Mouse (Mus musculus): Measurements from ENCODE around the gene Fam213a.
"Not testable (repeated sequence)": the region's sequence is repeated elsewhere in the genome, so short reads cannot be mapped to it uniquely, and the experiment has no call there.

Gene Fam213a

GRCm38 (mm10) chr14:41013630-41014613 is at the start of gene Fam213a:
Gene Fam213a (minus strand): TSS chr14:41013788.
- peak; percentile 94 for DNase-seq (ENCODE audit: low read depth, low spot score)

GRCm38 (mm10) chr14:41053190-41053589 is 39.6 kb upstream of the Fam213a start:
- DNase-seq (ENCODE audit: low read depth, low spot score), result not testable (repeated sequence)

GRCm38 (mm10) chr14:41052481-41052880 is 38.9 kb upstream of the Fam213a start:
- DNase-seq (ENCODE audit: low read depth, low spot score), result peak; percentile 18

GRCm38 (mm10) chr14:41050471-41050870 is 36.9 kb upstream of the Fam213a start:
- peak; percentile 44 for DNase-seq (ENCODE audit: low read depth, low spot score)

- DNase-seq (ENCODE audit: low read depth, low spot score), result no peak
These were observed 33.8 kb upstream of the Fam213a start for GRCm38 (mm10) chr14:41047402-41047801.

- peak; percentile 78 for DNase-seq (ENCODE audit: low read depth, low spot score)
These were observed 21.7 kb upstream of the Fam213a start for GRCm38 (mm10) chr14:41035146-41035798.

- DNase-seq (ENCODE audit: low read depth, low spot score), result peak; percentile 88
These were observed 19.8 kb upstream of the Fam213a start for GRCm38 (mm10) chr14:41033135-41034110.

- no peak for DNase-seq (ENCODE audit: low read depth, low spot score)
These were observed 17.5 kb upstream of the Fam213a start for GRCm38 (mm10) chr14:41030989-41031513.

- no peak for DNase-seq (ENCODE audit: low read depth, low spot score)
These were observed 15.7 kb upstream of the Fam213a start for GRCm38 (mm10) chr14:41029303-41029702.

- DNase-seq (ENCODE audit: low read depth, low spot score), result no peak
These were observed 12.2 kb upstream of the Fam213a start for GRCm38 (mm10) chr14:41025594-41026284.

- DNase-seq (ENCODE audit: low read depth, low spot score), result no peak
These were observed 11.5 kb upstream of the Fam213a start for GRCm38 (mm10) chr14:41025087-41025486.

GRCm38 (mm10) chr14:41021246-41021645 is 7.7 kb upstream of the Fam213a start:
- no peak for DNase-seq (ENCODE audit: low read depth, low spot score)

- no peak for DNase-seq (ENCODE audit: low read depth, low spot score)
These were observed 3.9 kb upstream of the Fam213a start for GRCm38 (mm10) chr14:41017460-41017859.

GRCm38 (mm10) chr14:41014701-41015240 is 1.2 kb upstream of the Fam213a start:
- DNase-seq (ENCODE audit: low read depth, low spot score), result peak; percentile 9

GRCm38 (mm10) chr14:41013143-41013542 is 445 bp downstream of the Fam213a start:
- DNase-seq (ENCODE audit: low read depth, low spot score), result no peak

- DNase-seq (ENCODE audit: low read depth, low spot score), result no peak
These were observed 1.7 kb downstream of the Fam213a start for GRCm38 (mm10) chr14:41011916-41012315.

- no peak for DNase-seq (ENCODE audit: low read depth, low spot score)
These were observed 5.5 kb downstream of the Fam213a start for GRCm38 (mm10) chr14:41008138-41008537.

- DNase-seq (ENCODE audit: low read depth, low spot score), result no peak
These were observed 5.9 kb downstream of the Fam213a start for GRCm38 (mm10) chr14:41007641-41008040.

GRCm38 (mm10) chr14:41006899-41007298 is 6.7 kb downstream of the Fam213a start:
- no peak for DNase-seq (ENCODE audit: low read depth, low spot score)

- no peak for DNase-seq (ENCODE audit: low read depth, low spot score)
These were observed 7.3 kb downstream of the Fam213a start for GRCm38 (mm10) chr14:41006263-41006662.
